Mouse (Mus musculus): ENCODE results near the gene Ei24. TPM values are rescaled to one million over a fixed set of nuclear protein-coding genes. Genes with fewer than 3 reads are reported as not detected.

Gene Ei24
- polyA plus RNA-seq (2015; fragmentation: Nextera tagmentation; extraction: Ambion mirVana), result 32.0 and 38.2 TPM in 2 replicates

GRCm38 (mm10) chr9:36796781-36797555 is at the start of gene Ei24:
Gene Ei24 (minus strand): TSS chr9:36797393.
- Histone ChIP-seq H3K27me3 (no peaks in the 10 kb centered on the region), H3K4me1 (replicated peaks) (peaks cover 34% of the 10 kb centered on the region), H3K9ac (peak within 1 kb of the TSS; percentile 95), H3K4me3 (replicated peaks) (peak within 1 kb of the TSS; percentile 95), H3K4me2 (peak within 1 kb of the TSS; percentile 92), H3K9me3 (replicated peaks) (no peaks in the 10 kb centered on the region), H3K27ac (peak within 1 kb of the TSS; percentile 75), H3K36me3 (no peaks in the 10 kb centered on the region; the same call in 1 of the 2 replicates)
- peak; percentile 99 for ATAC-seq (ENCODE audit: low read depth)
- WGBS (ENCODE audit: insufficient replicate concordance), result under 1% methylated on average over 66 of the region's 66 CpGs
- DNase-seq, result peak; percentile 82

GRCm38 (mm10) chr9:36846346-36846745 is 49.2 kb upstream of the Ei24 start:
- H3K9me3 ChIP-seq (replicated peaks), result no peaks in the 10 kb centered on the region
- no peaks in the 10 kb centered on the region for H3K36me3 ChIP-seq
- H3K27me3 ChIP-seq, result no peaks in the 10 kb centered on the region
- no peak overlapping the region for H3K9ac ChIP-seq
- ATAC-seq (ENCODE audit: low read depth) (no peak), DNase-seq (no peak)
- no peak overlapping the region for H3K27ac ChIP-seq
- H3K4me1 ChIP-seq (replicated peaks), result no peaks in the 10 kb centered on the region
- no peak overlapping the region for H3K4me2 ChIP-seq
- no peak overlapping the region for H3K4me3 ChIP-seq (replicated peaks)
- WGBS (ENCODE audit: insufficient replicate concordance), result 40% methylated on average over 4 of the region's 4 CpGs

- H3K4me1 ChIP-seq (replicated peaks), result no peaks in the 10 kb centered on the region
- H3K4me3 ChIP-seq (replicated peaks), result no peak overlapping the region
- ATAC-seq (ENCODE audit: low read depth), result no peak
- no peak overlapping the region for H3K27ac ChIP-seq
- peaks cover 33% of the 10 kb centered on the region for H3K27me3 ChIP-seq
- H3K9ac ChIP-seq, result no peak overlapping the region
- H3K9me3 ChIP-seq (replicated peaks), result no peaks in the 10 kb centered on the region
- H3K36me3 ChIP-seq, result no peaks in the 10 kb centered on the region
- 39% methylated on average over 3 of the region's 3 CpGs for WGBS (ENCODE audit: insufficient replicate concordance)
- DNase-seq, result no peak
- H3K4me2 ChIP-seq, result no peak overlapping the region
Observed at GRCm38 (mm10) chr9:36833914-36834313, 36.7 kb upstream of the Ei24 start.

GRCm38 (mm10) chr9:36833043-36833881 is 36.1 kb upstream of the Ei24 start:
- Histone ChIP-seq H3K36me3 (no peaks in the 10 kb centered on the region), H3K9ac (no peak overlapping the region), H3K4me2 (peak overlapping the region; percentile 58), H3K27me3 (peaks cover 33% of the 10 kb centered on the region), H3K4me3 (replicated peaks) (peak overlapping the region; percentile 43), H3K9me3 (replicated peaks) (no peaks in the 10 kb centered on the region), H3K4me1 (replicated peaks) (no peaks in the 10 kb centered on the region), H3K27ac (no peak overlapping the region)
- no peak for DNase-seq
- WGBS (ENCODE audit: insufficient replicate concordance), result 6% methylated on average over 30 of the region's 31 CpGs
- ATAC-seq (ENCODE audit: low read depth), result no peak

GRCm38 (mm10) chr9:36832529-36832928 is 35.3 kb upstream of the Ei24 start:
- no peak overlapping the region for H3K9ac ChIP-seq

GRCm38 (mm10) chr9:36831401-36831800 is 34.2 kb upstream of the Ei24 start:
- H3K4me3 ChIP-seq (replicated peaks), result no peak overlapping the region
- H3K4me2 ChIP-seq, result no peak overlapping the region
- H3K36me3 ChIP-seq, result no peaks in the 10 kb centered on the region
- H3K27me3 ChIP-seq, result peaks cover 33% of the 10 kb centered on the region
- no peak overlapping the region for H3K9ac ChIP-seq
- H3K4me1 ChIP-seq (replicated peaks), result no peaks in the 10 kb centered on the region
- H3K27ac ChIP-seq, result no peak overlapping the region
- 51% methylated on average over 6 of the region's 6 CpGs for WGBS (ENCODE audit: insufficient replicate concordance)
- ATAC-seq (ENCODE audit: low read depth) (no peak), DNase-seq (no peak)
- H3K9me3 ChIP-seq (replicated peaks), result no peaks in the 10 kb centered on the region

More at GRCm38 (mm10) chr9:36832529-36832928, 35.3 kb upstream of the Ei24 start:
- Histone ChIP-seq H3K4me2 (peak overlapping the region; percentile 58), H3K36me3 (no peaks in the 10 kb centered on the region), H3K27ac (no peak overlapping the region), H3K27me3 (peaks cover 33% of the 10 kb centered on the region), H3K9me3 (replicated peaks) (no peaks in the 10 kb centered on the region), H3K4me1 (replicated peaks) (no peaks in the 10 kb centered on the region), H3K4me3 (replicated peaks) (peak overlapping the region; percentile 43)
- peak; percentile 57; the same call in 1 of the 2 replicates for ATAC-seq (ENCODE audit: low read depth)
- DNase-seq, result no peak
- WGBS (ENCODE audit: insufficient replicate concordance), result 1% methylated on average over 32 of the region's 32 CpGs

GRCm38 (mm10) chr9:36826612-36827363 is 29.6 kb upstream of the Ei24 start:
- no peak overlapping the region for H3K4me3 ChIP-seq (replicated peaks)
- H3K9me3 ChIP-seq (replicated peaks), result no peaks in the 10 kb centered on the region
- ATAC-seq (ENCODE audit: low read depth), result no peak
- no peaks in the 10 kb centered on the region for H3K4me1 ChIP-seq (replicated peaks)
- H3K9ac ChIP-seq, result no peak overlapping the region
- H3K27ac ChIP-seq, result no peak overlapping the region
- H3K27me3 ChIP-seq, result peaks cover 9% of the 10 kb centered on the region; the same call in 1 of the 2 replicates
- DNase-seq, result no peak
- 24% methylated on average over 2 of the region's 2 CpGs for WGBS (ENCODE audit: insufficient replicate concordance)
- no peak overlapping the region for H3K4me2 ChIP-seq
- no peaks in the 10 kb centered on the region for H3K36me3 ChIP-seq

- no peak overlapping the region for H3K9ac ChIP-seq
- no peaks in the 10 kb centered on the region for H3K4me1 ChIP-seq (replicated peaks)
- no peaks in the 10 kb centered on the region for H3K36me3 ChIP-seq
- ATAC-seq (ENCODE audit: low read depth) (no peak), DNase-seq (no peak)
- no peaks in the 10 kb centered on the region for H3K27me3 ChIP-seq
- H3K4me2 ChIP-seq, result no peak overlapping the region
- WGBS (ENCODE audit: insufficient replicate concordance), result 39% methylated on average over 2 of the region's 2 CpGs
- no peaks in the 10 kb centered on the region for H3K9me3 ChIP-seq (replicated peaks)
- no peak overlapping the region for H3K4me3 ChIP-seq (replicated peaks)
- no peak overlapping the region for H3K27ac ChIP-seq
Observed at GRCm38 (mm10) chr9:36822024-36822423, 24.8 kb upstream of the Ei24 start.

GRCm38 (mm10) chr9:36821644-36822000 is 24.4 kb upstream of the Ei24 start, which contains the start of gene Fez1:
Gene Fez1 (plus strand): TSS chr9:36821864.
- Histone ChIP-seq H3K4me1 (replicated peaks) (no peaks in the 10 kb centered on the region), H3K4me2 (no peak within 1 kb of the TSS), H3K9ac (no peak within 1 kb of the TSS), H3K27me3 (no peaks in the 10 kb centered on the region), H3K27ac (no peak within 1 kb of the TSS), H3K9me3 (replicated peaks) (no peaks in the 10 kb centered on the region), H3K4me3 (replicated peaks) (no peak within 1 kb of the TSS), H3K36me3 (no peaks in the 10 kb centered on the region)
- no peak for DNase-seq
- ATAC-seq (ENCODE audit: low read depth), result no peak
- 13% methylated on average over 8 of the region's 8 CpGs for WGBS (ENCODE audit: insufficient replicate concordance)

GRCm38 (mm10) chr9:36820969-36821643 is 23.9 kb upstream of the Ei24 start:
- H3K9me3 ChIP-seq (replicated peaks), result no peaks in the 10 kb centered on the region
- H3K27ac ChIP-seq, result no peak overlapping the region
- 52% methylated on average over 9 of the region's 9 CpGs for WGBS (ENCODE audit: insufficient replicate concordance)
- no peak overlapping the region for H3K4me3 ChIP-seq (replicated peaks)
- no peaks in the 10 kb centered on the region for H3K27me3 ChIP-seq
- H3K4me1 ChIP-seq (replicated peaks), result no peaks in the 10 kb centered on the region
- no peaks in the 10 kb centered on the region for H3K36me3 ChIP-seq
- H3K4me2 ChIP-seq, result no peak overlapping the region
- ATAC-seq (ENCODE audit: low read depth) (no peak), DNase-seq (no peak)
- H3K9ac ChIP-seq, result no peak overlapping the region

Measured in liver, embryonic 13.5 days (tissue).